Mouse (Mus musculus): ENCODE measurements around the gene Mxd3. TPM values are rescaled to one million over a fixed set of nuclear protein-coding genes. Genes with fewer than 3 reads are reported as not detected.

The Mxd3 gene
- total RNA-seq, 2 experiments from 2014 or later = 1.3 to 4.7 TPM

- ATAC-seq (replicated peaks; ENCODE audit: poor library complexity, severe bottlenecking) = no peak
Measured at GRCm38 (mm10) chr13:55277646-55278045, 52.0 kb downstream of the Mxd3 start.

GRCm38 (mm10) chr13:55277203-55277602 is 52.4 kb downstream of the Mxd3 start:
- ATAC-seq (replicated peaks; ENCODE audit: poor library complexity, severe bottlenecking) = no peak

Other genes with a start within 250 kb of the Mxd3 start
- gene Uimc1, start 229.5 kb downstream of the Mxd3 start, total RNA-seq (2014; fragmentation: Nextera tagmentation) = 40.7 and 43.8 TPM in 2 replicates
- 60.8 and 64.3 TPM in 2 replicates for gene Uimc1, start 229.5 kb downstream of the Mxd3 start, total RNA-seq (2017)
- 12.3 and 36.2 TPM in 2 replicates for gene Zfp346, start 224.5 kb downstream of the Mxd3 start, total RNA-seq (2014; fragmentation: Nextera tagmentation)
- 5.3 and 8.4 TPM in 2 replicates for gene Zfp346, start 224.5 kb downstream of the Mxd3 start, total RNA-seq (2017)
- not detected in 2 replicates for gene Gm17617, start 196.3 kb downstream of the Mxd3 start, total RNA-seq (2014; fragmentation: Nextera tagmentation)
- not detected in 2 replicates for gene Gm17617, start 196.3 kb downstream of the Mxd3 start, total RNA-seq (2017)
- gene Fgfr4, start 177.2 kb downstream of the Mxd3 start, total RNA-seq (2014; fragmentation: Nextera tagmentation) = not detected in 2 replicates
- not detected in 2 replicates for gene Fgfr4, start 177.2 kb downstream of the Mxd3 start, total RNA-seq (2017)
- gene Nsd1, start 120.0 kb downstream of the Mxd3 start, total RNA-seq (2014; fragmentation: Nextera tagmentation) = 105 and 147 TPM in 2 replicates
- 84.2 and 93.6 TPM in 2 replicates for gene Nsd1, start 120.0 kb downstream of the Mxd3 start, total RNA-seq (2017)
- gene Prelid1, start 9.3 kb downstream of the Mxd3 start, total RNA-seq (2014; fragmentation: Nextera tagmentation) = 248 and 296 TPM in 2 replicates
- gene Prelid1, start 9.3 kb downstream of the Mxd3 start, total RNA-seq (2017) = 111 and 115 TPM in 2 replicates
- 87.6 and 100 TPM in 2 replicates for gene Rab24, start 7.9 kb downstream of the Mxd3 start, total RNA-seq (2014; fragmentation: Nextera tagmentation)
- 34.3 and 37.4 TPM in 2 replicates for gene Rab24, start 7.9 kb downstream of the Mxd3 start, total RNA-seq (2017)
- gene Lman2, start 33.0 kb upstream of the Mxd3 start, total RNA-seq (2014; fragmentation: Nextera tagmentation) = 150 and 177 TPM in 2 replicates
- gene Lman2, start 33.0 kb upstream of the Mxd3 start, total RNA-seq (2017) = 128 and 145 TPM in 2 replicates
- gene Rgs14, start 39.9 kb upstream of the Mxd3 start, total RNA-seq (2014; fragmentation: Nextera tagmentation) = 12.8 and 16.4 TPM in 2 replicates
- gene Rgs14, start 39.9 kb upstream of the Mxd3 start, total RNA-seq (2017) = 7.0 and 8.8 TPM in 2 replicates
- not detected in 2 replicates for gene Slc34a1, start 68.4 kb upstream of the Mxd3 start, total RNA-seq (2014; fragmentation: Nextera tagmentation)
- 0.56 TPM in 1 of 2 replicates, not detected in the other for gene Slc34a1, start 68.4 kb upstream of the Mxd3 start, total RNA-seq (2017)
- not detected in 2 replicates for gene Pfn3, start 85.4 kb upstream of the Mxd3 start, total RNA-seq (2014; fragmentation: Nextera tagmentation)
- not detected in 2 replicates for gene Pfn3, start 85.4 kb upstream of the Mxd3 start, total RNA-seq (2017)
- not detected in 2 replicates for gene F12, start 97.0 kb upstream of the Mxd3 start, total RNA-seq (2014; fragmentation: Nextera tagmentation)
- gene F12, start 97.0 kb upstream of the Mxd3 start, total RNA-seq (2017) = not detected in 2 replicates
- gene Grk6, start 115.2 kb upstream of the Mxd3 start, total RNA-seq (2014; fragmentation: Nextera tagmentation) = 56.7 and 62.4 TPM in 2 replicates
- gene Grk6, start 115.2 kb upstream of the Mxd3 start, total RNA-seq (2017) = 64.8 and 67.5 TPM in 2 replicates
- 1.9 TPM in 1 of 2 replicates, not detected in the other for gene Prr7, start 134.4 kb upstream of the Mxd3 start, total RNA-seq (2014; fragmentation: Nextera tagmentation)
- 1.6 TPM in 1 of 2 replicates, not detected in the other for gene Prr7, start 134.4 kb upstream of the Mxd3 start, total RNA-seq (2017)
- gene Dbn1, start 158.3 kb upstream of the Mxd3 start, total RNA-seq (2014; fragmentation: Nextera tagmentation) = 0.19 and 1.4 TPM in 2 replicates
- 1.6 and 1.9 TPM in 2 replicates for gene Dbn1, start 158.3 kb upstream of the Mxd3 start, total RNA-seq (2017)
- 10.2 and 23.3 TPM in 2 replicates for gene Pdlim7, start 183.9 kb upstream of the Mxd3 start, total RNA-seq (2014; fragmentation: Nextera tagmentation)
- gene Pdlim7, start 183.9 kb upstream of the Mxd3 start, total RNA-seq (2017) = 4.1 and 5.7 TPM in 2 replicates
- gene Dok3, start 199.5 kb upstream of the Mxd3 start, total RNA-seq (2014; fragmentation: Nextera tagmentation) = 26.2 and 59.4 TPM in 2 replicates
- gene Dok3, start 199.5 kb upstream of the Mxd3 start, total RNA-seq (2017) = 32.7 and 40.6 TPM in 2 replicates
- gene Ddx41, start 206.8 kb upstream of the Mxd3 start, total RNA-seq (2014; fragmentation: Nextera tagmentation) = 54.4 and 69.5 TPM in 2 replicates
- 73.7 and 81.8 TPM in 2 replicates for gene Ddx41, start 206.8 kb upstream of the Mxd3 start, total RNA-seq (2017)
- gene Fam193b, start 241.3 kb upstream of the Mxd3 start, total RNA-seq (2014; fragmentation: Nextera tagmentation) = 36.0 and 59.5 TPM in 2 replicates
- gene Fam193b, start 241.3 kb upstream of the Mxd3 start, total RNA-seq (2017) = 28.4 and 31.9 TPM in 2 replicates
- 117 and 127 TPM in 2 replicates for gene Tmed9, start 243.9 kb upstream of the Mxd3 start, total RNA-seq (2014; fragmentation: Nextera tagmentation)
- 229 and 241 TPM in 2 replicates for gene Tmed9, start 243.9 kb upstream of the Mxd3 start, total RNA-seq (2017)